Mouse (Mus musculus) bone marrow macrophage, adult 2 months (primary cell): Measurements from ENCODE around the gene Kctd15.

ENCODE experiments used
- CTCF ChIP-seq: IDR thresholded peaks from 2 replicates; pipeline ENCODE4 v1.5.1; 2012; ENCODE audit warnings: low read depth, mild to moderate bottlenecking, low read length, moderate library complexity
- POLR2A ChIP-seq: IDR thresholded peaks from 2 replicates; pipeline ENCODE4 v1.6.1; 2012; ENCODE audit warnings: mild to moderate bottlenecking, low read depth, low read length, borderline replicate concordance

GRCm38 (mm10) chr7:34694898-34695297, 38.4 kb upstream of the Kctd15 start:
- TF ChIP-seq CTCF (no peak), POLR2A (no peak)
